Mouse (Mus musculus) myocyte (in vitro differentiated cells): ENCODE measurements around the gene Trim37.

Experiments
- CEBPB ChIP-seq: IDR thresholded peaks from 2 replicates; pipeline ENCODE4 v1.6.1; 2011; ENCODE audit warnings: mild to moderate bottlenecking, moderate library complexity; ENCODE audit not compliant: poor library complexity, insufficient read depth, severe bottlenecking
- E2F4 ChIP-seq: IDR thresholded peaks from one replicate; pipeline ENCODE4 v1.6.1; 2011; ENCODE audit warnings: mild to moderate bottlenecking, control low read depth, moderate library complexity; ENCODE audit not compliant: insufficient read depth
- MYOG ChIP-seq, 3 experiments: IDR thresholded peaks; one replicate each; pipeline ENCODE4 v1.6.1; 2011; ENCODE audit warnings: control low read depth in 2 of 3, low read depth in 2 of 3, mild to moderate bottlenecking in 2 of 3; ENCODE audit not compliant: insufficient read length in 2 of 3, control insufficient read depth in 1 of 3, insufficient read depth in 1 of 3
- POLR2A ChIP-seq: IDR thresholded peaks from one replicate; pipeline ENCODE4 v1.6.1; 2011; ENCODE audit warnings: low read depth, mild to moderate bottlenecking, control low read depth, moderate library complexity; ENCODE audit not compliant: insufficient read length
- USF1 ChIP-seq: IDR thresholded peaks from one replicate; pipeline ENCODE4 v1.6.1; 2011; ENCODE audit warnings: low read depth, mild to moderate bottlenecking, control low read depth, moderate library complexity

DNA sequence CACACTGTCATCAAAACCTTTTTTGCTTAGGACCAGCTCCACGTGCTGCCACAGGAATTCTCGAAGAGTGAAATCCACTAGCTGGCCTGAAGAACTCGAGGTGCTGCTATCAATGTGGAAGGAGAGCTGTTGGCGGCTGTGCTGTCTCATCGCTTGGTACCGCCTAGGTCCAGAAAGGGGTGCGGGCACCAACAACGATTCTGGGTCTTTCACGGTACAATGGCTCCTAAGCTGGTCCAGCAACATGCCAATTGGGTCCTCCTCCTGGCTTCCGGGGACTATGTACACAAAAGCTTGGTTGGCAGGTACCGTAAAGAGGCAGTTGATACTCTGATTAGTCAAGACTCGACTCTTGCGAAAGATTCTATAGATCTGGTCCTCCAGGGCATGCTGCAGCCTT, 41.4 kb upstream of the Trim37 start:
- TF ChIP-seq POLR2A (no peak), MYOG (IDR thresholded peaks at IDR 0.05; ENCODE audit: control insufficient read depth in 1 of 3, insufficient read depth in 1 of 3, insufficient read length in 2 of 3, low read depth in 2 of 3) (no peak), E2F4 (no peak), USF1 (no peak), CEBPB (no peak)
